Mouse (Mus musculus) large intestine, adult 2 months (tissue): ENCODE measurements around the gene Oas1c. TPM values are rescaled to one million over a fixed set of nuclear protein-coding genes. Genes with fewer than 3 reads are reported as not detected.

Experiments used
- DNase-seq: peaks from one replicate; pipeline ENCODE4 v3.0.0-alpha.2; 2012; ENCODE audit warnings: low read depth, low spot score
- WGBS: fragments of 180-500 bp; shearing (Covaris S2); methylation state at CpG from one replicate; pipeline ENCODE4 v1.1.7; 2018; 5-methylcytosine and 5-hydroxymethylcytosine counted together
- polyA plus RNA-seq: library from polyadenylated mRNA; depleted of rRNA; stranded (reverse); fragments of >200 nt; gene quantifications from 2 replicates; pipeline ENCODE4 v1.2.3, GENCODE M21; 2012; rRNA removed

Gene Oas1c
- polyA plus RNA-seq, 1 experiment, result 1.5 TPM

DNA sequence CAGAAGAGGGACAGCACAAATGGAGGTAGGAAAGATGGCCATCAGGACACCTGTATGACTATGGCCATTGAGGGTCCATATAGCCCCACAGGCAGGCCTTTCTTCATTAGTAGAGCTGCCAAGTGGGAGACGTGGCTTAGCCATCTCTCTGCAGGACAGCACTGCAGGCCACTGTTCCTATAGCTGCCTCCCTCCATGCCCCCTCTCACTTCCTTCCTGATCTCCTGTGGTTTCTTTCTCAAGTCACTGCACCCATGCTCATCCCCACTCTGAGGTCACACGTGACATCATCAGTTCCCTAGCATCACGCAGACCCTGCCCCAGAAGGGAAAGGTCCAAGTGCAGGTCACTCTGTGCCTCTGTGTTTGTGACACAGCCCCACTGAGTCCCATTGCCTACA lies 25.3 kb downstream of the Oas1c start:
- 59% methylated on average over 3 of the region's 3 CpGs for WGBS
- no peak for DNase-seq

- WGBS, result 69% methylated on average over 2 of the region's 2 CpGs
- no peak for DNase-seq
Observed at GRCm38 (mm10) chr5:120782446-120782845, 29.9 kb downstream of the Oas1c start.

GRCm38 (mm10) chr5:120781646-120782045 lies 30.7 kb downstream of the Oas1c start:
- WGBS, result 87% methylated on average over 1 of the region's 1 CpGs
- DNase-seq, result no peak

- DNase-seq, result no peak
- 20% methylated on average over 3 of the region's 3 CpGs for WGBS
Observed at GRCm38 (mm10) chr5:120779922-120780321, 32.4 kb downstream of the Oas1c start.

- 38% methylated on average over 2 of the region's 2 CpGs for WGBS
- no peak for DNase-seq
Observed at GRCm38 (mm10) chr5:120778941-120779340, 33.4 kb downstream of the Oas1c start.

- 39% methylated on average over 9 of the region's 9 CpGs for WGBS
- DNase-seq, result peak; percentile 1
Observed at GRCm38 (mm10) chr5:120777478-120777877, 34.8 kb downstream of the Oas1c start, which contains the start of gene Oas3. Oas3 (minus strand) TSS chr5:120777661.

DNA sequence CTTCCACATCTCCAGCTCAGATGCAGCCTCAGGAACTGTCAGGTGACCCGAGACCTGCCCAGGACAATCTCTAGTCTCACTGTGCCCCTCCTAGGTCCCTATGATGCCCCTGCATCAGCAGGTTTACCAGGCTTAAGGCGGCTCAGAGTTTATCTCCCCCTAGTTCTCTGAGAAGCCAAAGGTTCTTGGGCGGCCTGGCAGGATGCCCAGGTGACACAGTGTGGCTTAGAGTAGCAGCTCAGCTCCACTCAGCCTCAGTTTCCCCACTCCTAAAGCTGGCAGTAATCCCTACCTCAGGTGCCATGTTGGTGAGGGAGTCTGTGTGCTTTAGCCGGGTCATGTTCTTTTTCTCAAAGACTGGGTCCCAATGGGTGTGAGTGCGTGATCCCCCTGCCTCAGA lies 35.5 kb downstream of the Oas1c start:
- DNase-seq, result no peak
- 70% methylated on average over 5 of the region's 5 CpGs for WGBS

GRCm38 (mm10) chr5:120775287-120775985 lies 36.9 kb downstream of the Oas1c start:
- 65% methylated on average over 14 of the region's 14 CpGs for WGBS
- DNase-seq, result no peak

GRCm38 (mm10) chr5:120769396-120769795 lies 42.9 kb downstream of the Oas1c start:
- WGBS, result 52% methylated on average over 3 of the region's 3 CpGs
- no peak for DNase-seq

DNA sequence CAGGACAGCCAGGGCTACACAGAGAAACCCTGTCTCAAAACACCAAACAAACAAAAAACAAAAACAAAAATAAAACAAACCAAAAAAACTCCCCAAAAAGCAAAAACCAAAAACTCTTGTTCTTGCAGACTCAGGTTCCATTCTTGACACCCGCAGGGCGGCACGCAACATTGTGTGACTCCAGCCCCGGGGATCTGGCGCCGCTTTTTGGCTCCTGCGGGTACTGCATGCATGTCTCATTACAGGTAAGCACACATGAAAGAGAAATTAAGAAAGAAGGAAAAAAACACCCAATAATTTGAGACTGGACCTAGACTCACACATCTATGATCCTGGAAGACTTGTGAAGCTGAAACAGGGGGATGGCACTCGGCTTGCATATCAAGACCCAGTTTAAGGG lies 47.3 kb downstream of the Oas1c start:
- WGBS, result 70% methylated on average over 8 of the region's 8 CpGs

GRCm38 (mm10) chr5:120761901-120762300 lies 50.4 kb downstream of the Oas1c start:
- no peak for DNase-seq
- WGBS, result 38% methylated on average over 6 of the region's 6 CpGs

More for the DNA sequence above, 47.3 kb downstream of the Oas1c start:
- no peak for DNase-seq

DNA sequence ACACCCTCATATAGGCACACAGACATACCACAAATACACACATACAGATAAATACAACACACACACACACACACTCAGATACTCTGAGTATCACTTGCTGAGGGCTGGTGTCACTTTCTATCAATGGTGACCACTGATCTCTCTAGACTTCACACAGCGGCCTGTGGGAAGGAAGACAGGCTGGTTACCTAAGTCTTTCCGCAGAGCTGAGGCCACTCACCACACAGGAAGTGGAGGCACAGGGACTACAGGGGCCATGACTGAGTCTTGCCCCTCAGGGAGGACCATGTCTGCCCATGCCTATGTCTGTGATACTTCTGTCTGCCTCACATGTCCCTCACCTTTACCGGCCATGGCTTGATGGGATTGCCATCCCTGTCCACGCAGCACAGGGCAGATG lies 58.1 kb downstream of the Oas1c start:
- DNase-seq, result no peak
- WGBS, result 83% methylated on average over 4 of the region's 4 CpGs

DNA sequence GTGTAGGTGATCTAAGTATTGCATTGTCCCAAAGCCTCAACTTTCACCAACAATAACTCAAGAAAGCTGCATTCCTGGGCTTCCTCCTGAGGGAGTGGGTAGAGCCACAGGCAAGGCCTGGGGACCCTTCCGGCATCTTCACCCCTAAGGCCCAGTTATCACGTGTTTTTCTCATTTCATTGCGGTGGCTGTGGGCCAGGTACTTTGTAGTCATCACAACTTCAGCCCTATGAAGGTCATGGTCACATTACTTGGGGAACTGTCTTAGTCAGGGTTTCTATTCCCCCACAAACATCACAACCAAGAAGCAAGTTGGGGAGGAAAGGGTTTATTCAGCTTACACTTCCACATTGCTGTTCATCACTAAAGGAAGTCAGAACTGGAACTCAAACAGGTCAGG lies 59.5 kb downstream of the Oas1c start:
- whole genome bisulfite sequencing, result 80% methylated on average over 3 of the region's 3 CpGs
- DNase-seq, result no peak

DNA sequence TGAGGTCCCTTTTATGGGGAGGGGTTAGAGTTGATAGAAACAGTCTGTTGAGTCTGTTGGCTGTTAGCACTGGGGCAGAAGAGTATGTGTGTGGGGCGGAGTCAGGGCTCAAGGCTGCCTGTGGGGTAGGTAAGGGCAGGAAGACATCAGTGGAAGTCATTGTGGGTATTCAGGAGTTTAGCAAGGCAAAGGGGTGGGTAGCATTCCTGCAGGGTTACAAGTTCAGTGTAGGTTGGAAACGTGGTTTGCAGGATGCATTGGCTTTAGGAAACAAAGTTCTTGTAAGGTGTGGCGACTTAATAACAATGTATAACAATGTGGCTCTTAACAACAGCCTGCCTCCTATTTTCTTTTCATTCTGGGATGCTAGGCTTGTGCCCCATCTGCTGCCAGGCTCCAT lies 61.1 kb downstream of the Oas1c start:
- WGBS, result 58% methylated on average over 3 of the region's 3 CpGs
- DNase-seq, result no peak

Other genes with a start within 250 kb of the Oas1c start
- 41.7 and 63.5 TPM in 2 replicates for gene Tpcn1, start 223.8 kb downstream of the Oas1c start, polyA plus RNA-seq
- 0.40 and 0.41 TPM in 2 replicates for gene Iqcd, start 223.5 kb downstream of the Oas1c start, polyA plus RNA-seq
- 12.4 and 13.2 TPM in 2 replicates for gene Rita1, start 199.9 kb downstream of the Oas1c start, polyA plus RNA-seq
- gene Ddx54, start 199.8 kb downstream of the Oas1c start, polyA plus RNA-seq, result 35.2 and 40.2 TPM in 2 replicates
- not detected in 2 replicates for gene Cfap73, start 178.3 kb downstream of the Oas1c start, polyA plus RNA-seq
- 0.79 and 1.2 TPM in 2 replicates for gene Rasal1, start 163.7 kb downstream of the Oas1c start, polyA plus RNA-seq
- gene Dtx1, start 100.6 kb downstream of the Oas1c start, polyA plus RNA-seq, result 19.7 and 20.8 TPM in 2 replicates
- 3.9 and 6.4 TPM in 2 replicates for gene Oas2, start 62.7 kb downstream of the Oas1c start, polyA plus RNA-seq
- 10.9 and 36.1 TPM in 2 replicates for gene Oas3, start 34.9 kb downstream of the Oas1c start, polyA plus RNA-seq
- 0.06 and 0.75 TPM in 2 replicates for gene Oas1e, start 17.0 kb downstream of the Oas1c start, polyA plus RNA-seq
- gene Oas1f, start 34.9 kb upstream of the Oas1c start, polyA plus RNA-seq, result 0.62 and 1.3 TPM in 2 replicates
- not detected in 2 replicates for gene Oas1h, start 48.9 kb upstream of the Oas1c start, polyA plus RNA-seq
- gene Oas1g, start 75.1 kb upstream of the Oas1c start, polyA plus RNA-seq, result 19.2 and 41.4 TPM in 2 replicates
- gene Oas1a, start 95.0 kb upstream of the Oas1c start, polyA plus RNA-seq, result 33.1 and 61.0 TPM in 2 replicates
- gene Oas1d, start 102.0 kb upstream of the Oas1c start, polyA plus RNA-seq, result 0.22 and 0.42 TPM in 2 replicates
- 0.31 and 0.33 TPM in 2 replicates for gene Rph3a, start 197.6 kb upstream of the Oas1c start, polyA plus RNA-seq